Mouse (Mus musculus): ENCODE results near the gene Zbtb20.
A peak's percentile ranks its signal among the peaks of the same experiment; 100 is the strongest.

The Zbtb20 gene

DNA sequence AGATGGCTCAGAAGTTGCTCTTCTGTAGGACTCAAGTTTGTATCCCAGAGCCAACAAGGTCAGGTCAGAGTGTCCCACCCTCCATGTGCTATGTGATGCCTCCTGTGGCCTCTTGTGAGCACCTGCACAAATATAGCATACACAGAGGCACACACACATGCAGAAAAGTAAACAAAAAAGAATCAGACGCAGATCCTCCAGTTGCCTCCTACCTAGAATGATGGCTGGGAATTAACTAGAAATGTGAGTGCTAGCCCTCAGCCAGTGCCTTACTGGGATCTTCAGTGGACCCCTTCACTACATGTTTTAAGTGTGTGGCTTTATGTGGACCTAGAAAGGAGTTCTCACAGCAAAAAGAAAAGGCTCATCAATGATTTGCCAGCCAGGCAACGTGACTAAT is 621.4 kb downstream of the Zbtb20 start:
- DNase-seq, result no peak

DNA sequence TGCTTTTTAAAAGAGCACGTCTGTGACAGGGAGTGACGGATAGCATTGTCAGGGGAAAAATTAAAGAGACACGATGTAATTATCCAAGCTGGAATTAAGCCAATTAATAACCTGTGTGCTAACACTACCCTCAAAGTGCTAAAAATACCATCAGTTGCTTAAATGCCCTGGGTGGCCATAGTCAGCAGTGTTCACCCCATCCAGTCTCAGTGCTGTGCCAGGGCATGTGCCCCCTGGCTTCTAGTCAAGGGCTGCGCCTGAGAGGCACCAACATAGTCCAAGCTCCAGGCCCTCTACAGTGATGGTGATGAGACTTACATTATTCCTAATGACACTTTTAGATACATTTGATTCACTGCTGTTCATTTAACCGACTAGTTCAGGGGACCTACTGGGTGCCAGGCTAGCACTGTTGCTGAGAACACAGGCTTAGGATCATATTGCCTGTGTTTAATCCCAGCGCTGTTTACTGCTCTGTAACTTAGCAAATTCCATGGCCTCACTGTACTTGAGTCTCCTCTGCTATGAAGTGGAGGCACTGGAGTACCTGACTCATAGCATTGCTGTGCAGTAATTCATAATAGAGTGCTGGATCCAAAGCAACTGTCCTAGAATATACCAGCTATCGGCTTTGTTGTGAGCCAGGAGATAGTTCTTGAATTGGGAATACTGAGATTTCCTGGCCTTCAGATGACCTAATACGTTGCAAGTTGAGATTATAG is 624.6 kb downstream of the Zbtb20 start:
- no peak for DNase-seq

DNA sequence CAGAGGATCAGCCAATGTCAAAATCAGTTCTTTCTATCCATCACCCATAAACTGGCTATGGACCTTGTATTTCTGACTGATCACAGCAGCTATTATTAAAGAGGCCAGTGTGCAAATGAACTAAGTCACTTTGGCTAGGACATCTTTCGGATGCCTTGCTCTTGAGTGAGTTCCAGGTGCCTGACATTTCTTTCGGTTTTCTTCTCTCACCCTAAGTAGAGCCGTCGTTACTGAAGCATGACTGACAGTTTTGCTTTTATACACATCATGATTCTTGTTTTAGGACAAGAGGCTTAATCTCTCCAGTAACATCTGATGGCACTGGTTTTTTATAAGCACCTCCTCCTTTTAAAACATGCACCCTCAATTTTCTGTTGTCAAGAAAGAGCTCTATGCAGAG is 625.6 kb downstream of the Zbtb20 start:
- no peak for DNase-seq

DNA sequence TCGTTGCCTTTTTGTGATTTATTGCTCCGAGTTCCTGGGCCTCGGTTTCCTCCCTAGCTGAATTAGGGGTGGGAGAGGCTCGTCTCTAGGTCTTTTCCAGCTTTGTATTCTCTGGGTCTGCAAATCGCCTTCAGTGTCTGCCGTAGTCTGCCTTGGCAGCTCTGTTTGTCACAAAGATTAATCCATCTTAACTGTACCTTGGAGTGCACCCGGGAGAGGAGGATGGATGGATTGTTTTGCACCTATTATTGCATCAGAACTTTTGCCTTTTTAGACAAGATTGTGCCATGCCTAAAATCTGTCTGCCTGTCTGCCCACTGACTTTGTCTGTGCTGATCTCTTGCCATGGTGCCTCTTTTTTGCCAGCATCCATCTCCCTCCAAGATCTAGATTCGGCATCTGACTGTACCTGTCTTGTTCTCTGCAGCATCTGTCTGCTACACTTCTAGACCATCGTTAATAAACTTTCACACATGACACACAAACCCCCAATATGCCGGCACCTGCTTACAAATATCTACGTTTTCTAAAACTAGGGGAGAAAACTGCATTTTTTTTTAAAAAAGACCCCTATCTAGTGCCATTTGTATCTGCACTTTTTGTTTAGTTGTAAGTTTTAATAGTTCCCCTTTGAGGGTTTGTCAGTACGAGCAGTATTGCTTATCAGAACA is 626.8 kb downstream of the Zbtb20 start:
- no peak for DNase-seq

DNA sequence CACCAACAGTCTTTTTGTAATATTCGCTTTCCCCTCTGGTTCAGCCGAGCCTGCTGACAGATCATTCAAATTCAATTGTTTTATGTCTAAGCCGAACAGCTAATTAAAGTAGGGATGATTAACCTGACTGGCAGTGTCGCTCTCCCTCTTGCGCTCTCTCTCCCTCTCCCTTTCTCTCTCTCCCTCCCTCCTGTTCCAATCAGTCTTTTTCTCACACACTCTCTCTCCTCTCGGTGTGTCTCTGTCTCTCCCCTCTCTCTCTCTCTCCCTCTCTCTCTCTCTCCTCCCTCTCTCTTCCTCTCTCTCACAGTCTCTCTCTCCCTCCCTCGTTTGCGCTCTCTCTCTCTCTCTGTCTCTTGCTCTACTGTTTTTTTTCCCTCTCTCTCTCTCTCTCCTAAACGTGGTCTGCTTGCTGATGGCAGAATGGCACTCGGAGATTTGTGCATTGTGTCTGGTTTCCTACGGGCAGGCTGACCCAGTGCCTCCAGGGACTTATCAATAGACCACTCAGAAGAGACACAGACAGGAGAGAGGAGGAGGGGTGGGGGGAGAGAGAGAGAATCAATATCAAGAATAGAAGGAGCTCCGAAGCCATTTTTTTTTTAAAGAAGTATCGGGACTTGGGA is 627.4 kb downstream of the Zbtb20 start:
- no peak for DNase-seq

DNA sequence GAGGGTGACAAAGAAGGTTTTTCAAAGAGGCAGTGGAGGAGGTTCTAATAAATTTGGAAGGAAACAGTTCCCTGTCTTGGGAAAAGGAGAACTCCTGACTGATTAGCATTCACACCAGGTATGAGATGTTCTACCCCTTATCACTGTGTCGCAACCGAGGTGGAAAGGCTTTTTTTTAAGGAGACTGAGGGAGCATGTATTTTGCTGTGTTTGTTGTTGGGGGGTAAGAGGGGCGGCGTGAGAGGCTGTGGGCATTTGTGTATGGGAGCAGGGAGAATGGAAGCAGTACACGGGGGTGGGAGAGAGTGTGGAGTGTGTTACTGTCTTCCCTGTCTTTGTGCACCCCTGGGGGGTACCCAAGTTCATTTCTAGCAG is 627.9 kb downstream of the Zbtb20 start:
- DNase-seq, result no peak

DNA sequence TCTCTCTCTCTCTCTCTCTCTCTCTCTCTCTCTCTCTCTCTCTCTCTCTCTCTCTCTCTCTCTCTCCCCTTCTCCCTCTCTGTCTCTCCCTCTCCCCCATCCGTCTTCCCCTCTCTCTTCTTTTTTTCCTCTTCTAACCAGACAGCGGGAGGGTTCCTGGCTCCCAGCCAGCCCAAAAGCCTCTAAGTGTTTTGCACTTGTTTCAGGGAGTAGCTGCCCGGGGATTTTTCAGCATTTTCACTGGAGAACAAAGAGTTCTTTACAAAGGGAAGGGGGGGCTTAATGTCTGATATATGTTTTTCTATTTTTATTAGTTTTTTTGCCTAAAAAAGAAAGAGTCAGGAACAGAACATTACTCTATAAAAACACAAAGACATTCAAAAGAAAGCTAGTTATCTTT is 628.5 kb downstream of the Zbtb20 start:
- peak; percentile 32 to 50 for DNase-seq

DNA sequence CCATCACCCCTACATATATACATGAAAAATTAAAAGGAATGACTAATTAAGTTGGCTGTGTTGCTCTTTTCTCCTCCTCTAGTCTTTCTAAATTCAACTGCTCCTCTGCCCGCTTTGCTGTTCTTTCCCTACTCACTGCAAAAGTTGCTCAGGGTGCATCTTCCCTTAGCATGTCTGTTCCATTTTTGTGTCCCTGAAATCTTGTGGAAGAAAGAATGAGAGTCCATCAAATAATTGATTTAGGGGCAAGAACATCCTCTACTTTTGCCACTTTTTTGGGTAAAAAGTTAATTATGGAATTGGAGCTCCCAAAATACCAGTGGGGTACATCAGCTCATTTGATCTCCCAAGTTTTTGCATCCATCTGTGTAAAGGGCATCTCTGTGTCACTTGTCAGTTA is 628.9 kb downstream of the Zbtb20 start:
- no peak for DNase-seq

DNA sequence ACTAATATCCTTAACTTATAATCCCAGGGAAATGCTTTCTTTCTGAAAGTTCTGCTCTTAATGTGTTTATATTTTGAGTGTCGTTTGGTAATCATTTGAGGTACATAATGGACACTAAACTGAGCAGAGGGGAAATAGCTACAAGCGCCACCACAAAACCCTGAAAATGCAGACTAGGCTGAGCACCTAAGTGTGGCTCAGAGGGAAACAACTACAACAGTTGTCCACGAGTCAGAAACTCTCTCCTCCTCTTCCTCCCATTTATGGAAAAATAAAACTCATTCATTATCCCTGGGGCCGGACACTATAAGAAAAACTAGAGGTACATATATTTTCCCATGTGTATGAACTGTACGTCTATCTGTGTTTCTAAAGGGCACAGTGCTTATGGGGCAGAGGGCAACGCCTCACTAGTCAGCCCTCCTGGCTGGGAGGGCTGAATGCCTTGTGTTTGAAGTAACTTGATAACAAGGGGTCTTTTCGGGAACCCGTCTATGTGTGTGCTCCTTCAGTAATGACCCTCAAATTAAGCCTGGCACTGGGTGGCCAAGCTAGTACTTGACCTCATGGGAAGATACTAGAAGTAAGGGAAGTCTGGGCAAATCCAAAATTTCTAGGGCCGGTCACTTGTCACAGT is 629.8 kb downstream of the Zbtb20 start:
- DNase-seq, result no peak

DNA sequence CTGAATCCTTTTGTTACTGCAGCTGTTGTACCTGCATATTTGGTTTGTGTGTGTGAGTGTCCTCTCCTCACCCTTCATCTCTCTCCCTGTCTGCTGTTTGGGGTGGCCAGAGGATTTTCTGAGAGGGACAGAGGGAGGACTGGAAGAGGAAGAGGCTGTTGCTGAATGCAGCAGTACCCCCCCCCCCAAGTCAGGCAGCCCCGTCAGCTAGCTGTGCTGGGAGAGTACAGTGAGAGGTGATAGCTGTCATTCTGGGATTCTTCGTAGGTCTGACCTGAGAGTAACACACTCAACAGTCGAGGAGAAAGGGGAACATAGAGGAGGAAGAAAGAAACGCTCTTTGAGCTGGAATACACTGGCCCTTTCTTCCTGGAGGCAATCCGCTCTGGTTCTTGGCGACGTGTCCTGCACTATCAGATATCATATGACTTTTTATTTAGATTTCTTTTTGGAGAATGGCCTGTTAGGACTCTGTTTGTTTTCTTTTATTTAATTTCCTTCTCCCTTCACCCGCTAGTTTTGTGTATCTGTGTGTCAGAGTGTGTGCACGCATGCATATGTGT is 630.6 kb downstream of the Zbtb20 start:
- DNase-seq, result no peak

DNA sequence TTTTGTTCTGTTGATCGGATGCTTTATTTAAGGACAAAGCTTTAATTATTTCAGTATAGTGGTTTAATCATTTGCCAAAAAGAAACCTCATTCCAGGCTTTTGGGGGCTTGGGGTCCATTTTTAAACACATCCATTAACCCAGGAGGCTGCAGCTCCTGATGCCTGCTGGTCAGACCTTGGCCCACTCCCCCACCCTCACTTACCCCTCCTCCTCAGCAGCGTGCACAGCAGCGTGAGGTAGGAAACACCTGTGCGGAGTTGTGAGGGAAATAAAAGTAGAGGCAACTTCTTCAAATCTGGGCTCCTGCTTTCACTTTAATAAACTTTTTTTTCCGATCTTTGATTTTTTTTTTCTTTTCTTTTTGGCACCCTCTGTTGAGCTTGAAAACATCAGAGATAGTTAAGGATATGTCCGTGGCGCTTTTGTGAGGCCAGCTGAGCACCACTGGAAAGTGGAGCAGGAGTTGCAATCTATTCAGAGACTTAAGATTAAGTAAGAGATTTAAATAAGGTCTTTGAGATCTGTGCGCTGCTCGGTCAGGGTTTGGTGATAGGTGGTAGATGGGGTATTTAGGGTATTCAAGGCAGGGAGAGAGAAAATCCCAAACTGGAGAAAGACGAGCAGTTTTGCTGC is 631.2 kb downstream of the Zbtb20 start:
- no peak for DNase-seq

DNA sequence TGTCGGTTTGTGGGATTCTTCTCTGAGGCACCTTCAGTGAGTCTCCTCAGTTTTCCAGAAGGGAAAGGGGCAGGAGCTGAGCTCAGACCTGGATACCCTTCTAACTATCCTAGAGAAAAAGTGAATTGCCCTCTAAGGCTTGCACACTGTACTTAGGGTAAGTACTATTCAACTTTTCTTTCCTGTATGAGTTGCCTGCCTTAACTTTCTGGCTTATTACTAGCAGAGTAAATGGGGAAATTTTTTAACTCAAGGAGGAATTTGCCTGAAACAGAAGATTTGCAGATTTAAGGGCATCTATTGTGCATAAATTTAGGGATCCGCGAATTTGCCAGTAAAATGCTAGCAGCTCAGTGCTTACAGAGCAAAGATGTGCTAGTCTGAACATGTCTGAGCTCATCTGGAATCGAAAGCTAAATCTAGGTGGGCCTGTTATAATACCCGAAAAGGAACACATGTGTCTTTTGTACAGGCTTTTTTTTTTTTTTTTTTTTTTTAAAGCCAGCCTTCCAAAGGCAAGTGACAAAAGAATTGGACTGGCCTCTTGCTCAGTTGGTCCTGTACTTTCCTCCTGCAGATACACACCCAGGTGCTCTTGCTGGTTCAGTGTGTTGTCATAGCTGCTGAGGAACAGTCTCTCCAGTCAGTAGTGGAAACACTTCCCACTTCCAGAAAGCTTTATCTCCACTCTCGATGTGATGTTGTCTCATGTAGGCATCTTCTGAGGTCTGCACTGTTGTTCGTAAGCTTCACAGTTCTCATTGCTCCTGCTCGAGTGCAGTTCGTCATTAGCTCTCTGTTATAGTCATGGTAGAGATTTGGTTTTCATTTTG is 632.7 kb downstream of the Zbtb20 start:
- no peak for DNase-seq

DNA sequence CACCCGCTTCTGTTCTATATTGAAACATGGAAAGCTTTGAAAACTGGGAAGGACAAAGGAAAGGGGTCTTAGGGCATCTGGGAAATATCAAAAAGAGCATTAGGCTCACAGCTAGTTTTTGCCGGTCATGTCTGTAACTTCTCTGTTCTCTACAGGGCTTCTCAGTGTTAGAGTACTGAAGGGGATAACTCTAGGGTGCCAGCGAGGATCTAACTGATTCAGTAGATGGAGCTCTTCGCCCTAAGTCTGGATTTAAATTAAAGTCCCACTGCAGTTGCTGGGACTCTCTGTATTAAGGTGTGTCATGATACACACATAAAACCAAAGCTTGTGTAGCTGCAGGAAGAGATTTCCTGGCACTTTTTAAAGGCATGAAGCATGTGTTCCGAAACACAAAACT is 634.8 kb downstream of the Zbtb20 start:
- no peak for DNase-seq

DNA sequence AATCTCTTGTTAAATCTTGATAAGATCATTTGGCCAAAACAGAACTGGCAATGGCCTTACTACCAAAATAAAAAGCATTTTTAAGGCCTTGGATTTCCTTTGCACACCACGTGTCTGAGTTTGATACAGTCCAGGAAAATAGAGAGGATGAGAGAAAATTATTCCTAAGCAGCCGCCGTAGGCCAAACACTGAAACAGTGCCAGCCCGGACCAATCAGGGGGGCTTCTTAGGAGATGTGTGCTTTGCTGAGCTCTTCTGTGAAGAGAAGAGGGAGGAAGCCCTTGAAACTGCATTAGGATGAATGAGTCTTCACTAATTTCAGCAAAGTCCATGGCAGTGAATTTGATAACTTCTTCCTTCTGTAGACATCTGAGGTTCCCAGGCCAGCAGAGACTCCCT is 635.9 kb downstream of the Zbtb20 start:
- no peak for DNase-seq

DNA sequence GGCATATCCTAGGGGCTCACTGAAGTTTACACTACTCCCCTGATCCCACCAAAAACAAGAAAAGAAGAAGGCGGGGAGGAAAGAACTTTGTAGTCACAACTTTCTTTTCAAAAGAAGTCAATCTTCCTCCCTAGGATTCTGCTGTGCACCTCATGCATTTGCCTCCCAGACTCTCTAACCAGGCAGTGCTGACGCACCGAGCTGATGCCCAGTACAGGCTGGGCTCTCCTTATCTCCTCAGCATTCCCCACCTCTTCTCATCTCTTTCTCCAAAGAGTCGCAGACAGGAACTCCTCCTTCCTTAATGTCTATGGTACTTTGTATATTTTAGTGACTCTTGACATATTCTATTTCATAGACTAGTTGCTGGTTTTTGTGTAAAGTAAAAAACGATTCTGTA is 638.3 kb downstream of the Zbtb20 start:
- DNase-seq, result no peak

DNA sequence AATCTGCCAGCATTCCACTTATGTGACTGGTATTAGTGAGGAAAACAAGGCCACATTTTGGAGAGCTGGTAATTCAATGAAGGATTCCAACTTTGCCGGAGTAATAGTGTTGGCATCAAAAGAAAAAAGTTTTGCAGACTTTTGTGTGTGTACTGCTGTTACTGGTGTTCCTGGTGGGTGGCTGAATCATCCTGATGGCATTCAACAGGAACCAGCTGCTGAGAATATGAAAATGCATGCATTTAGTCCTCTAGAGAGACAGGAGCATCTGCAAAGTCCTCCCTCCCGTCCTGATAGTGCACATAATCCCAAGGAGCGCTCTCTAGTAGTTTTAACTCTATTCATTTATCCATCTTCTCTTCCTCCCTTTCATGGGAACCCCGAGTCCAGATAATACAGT is 639.9 kb downstream of the Zbtb20 start:
- DNase-seq, result no peak

DNA sequence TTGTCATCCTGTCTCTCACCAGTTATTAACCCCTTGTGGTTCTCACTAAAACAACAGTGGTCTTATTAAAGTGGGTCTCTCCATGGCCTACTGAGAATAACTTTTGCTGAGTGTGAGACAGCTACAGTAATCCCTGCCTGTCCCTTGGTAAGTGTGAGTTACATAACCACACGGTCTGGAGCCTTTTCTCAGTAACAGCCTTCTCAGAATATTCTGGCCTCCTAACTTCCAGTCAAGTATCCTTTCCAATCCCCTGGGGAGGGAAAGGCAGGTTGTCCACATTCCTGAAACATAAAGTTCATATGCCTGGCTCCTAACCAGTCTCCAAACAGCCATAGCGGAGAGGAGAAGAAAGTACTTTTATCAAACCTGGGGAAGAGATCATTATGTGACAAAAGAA is 644.6 kb downstream of the Zbtb20 start:
- peak; percentile 20 to 35 for DNase-seq

DNA sequence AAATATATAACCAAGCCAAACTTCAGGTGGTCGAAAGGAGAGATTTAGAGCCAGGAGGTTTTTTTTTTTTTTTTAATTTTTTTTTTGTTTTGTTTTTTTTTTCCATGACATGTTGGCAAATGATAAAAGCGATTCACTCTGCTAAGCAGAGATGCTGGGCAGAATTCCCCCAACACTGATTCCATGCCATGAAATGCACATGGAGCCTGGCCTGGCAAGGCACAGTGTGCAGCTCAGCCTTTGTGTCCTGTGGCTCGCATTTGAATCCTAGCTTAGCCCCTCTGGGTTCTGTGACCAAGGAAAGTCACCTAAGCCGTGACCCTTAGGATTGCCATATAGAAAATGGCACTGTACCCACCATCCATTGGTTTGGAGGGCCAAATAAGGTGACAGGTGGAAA is 646.8 kb downstream of the Zbtb20 start:
- no peak for DNase-seq

DNA sequence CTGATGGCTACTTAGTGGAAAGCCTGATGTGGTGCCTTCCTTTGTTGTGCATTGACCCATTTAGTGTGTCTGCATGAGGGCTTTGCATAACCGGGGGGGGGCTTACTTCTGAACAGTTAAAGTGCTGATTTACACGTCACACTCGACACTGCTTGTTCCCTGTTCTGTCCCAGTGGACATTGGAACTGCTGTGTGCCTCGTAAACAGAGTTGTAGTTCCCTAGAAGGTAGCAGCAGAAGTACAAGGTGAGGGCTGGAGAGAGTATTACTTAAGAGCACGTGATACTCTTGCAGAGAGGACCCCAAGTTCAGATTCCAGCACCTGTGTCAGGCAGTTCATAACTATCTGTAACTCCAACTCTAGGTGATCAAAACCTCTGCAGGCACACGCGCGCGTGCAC is 648.5 kb downstream of the Zbtb20 start:
- DNase-seq, result no peak

DNA sequence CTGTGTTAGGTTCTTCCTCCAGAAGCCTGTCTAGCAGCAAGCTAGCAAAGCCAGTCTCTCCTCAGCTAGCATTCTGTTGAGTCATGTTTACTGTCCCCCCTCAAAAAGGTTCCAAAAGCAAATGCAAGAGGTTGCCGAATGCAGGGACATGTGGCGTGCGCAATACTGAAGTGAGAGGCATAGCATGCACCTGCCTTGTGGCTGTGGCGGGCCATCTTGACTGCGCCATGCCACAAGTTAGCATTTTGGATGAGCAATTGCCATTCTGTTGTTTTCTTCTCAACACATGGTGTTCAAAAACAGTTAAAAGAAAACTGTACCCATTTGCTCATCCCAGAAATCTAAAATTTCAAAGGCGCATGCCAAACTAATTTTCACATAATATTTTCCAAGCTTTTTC is 649.9 kb downstream of the Zbtb20 start:
- DNase-seq, result no peak

DNA sequence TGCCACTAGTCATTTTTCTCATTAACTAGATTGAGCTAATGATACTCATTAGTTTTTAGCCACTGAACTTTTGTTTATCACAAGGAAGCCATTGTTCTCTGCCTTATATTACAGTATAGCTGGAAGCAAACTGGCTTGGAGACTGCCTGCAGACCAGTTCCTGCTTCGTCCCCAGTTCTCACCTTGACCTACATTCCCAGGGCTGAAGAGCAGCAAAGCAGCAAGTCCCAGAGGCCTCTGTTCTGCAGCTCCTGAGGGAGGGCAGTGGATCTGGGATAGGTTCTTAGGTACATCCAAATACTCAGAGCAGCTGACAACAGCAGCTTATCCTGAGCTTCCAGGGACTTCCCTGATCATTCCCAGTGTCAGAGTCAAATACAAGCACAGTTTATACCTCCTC is 652.6 kb downstream of the Zbtb20 start:
- no peak for DNase-seq

DNA sequence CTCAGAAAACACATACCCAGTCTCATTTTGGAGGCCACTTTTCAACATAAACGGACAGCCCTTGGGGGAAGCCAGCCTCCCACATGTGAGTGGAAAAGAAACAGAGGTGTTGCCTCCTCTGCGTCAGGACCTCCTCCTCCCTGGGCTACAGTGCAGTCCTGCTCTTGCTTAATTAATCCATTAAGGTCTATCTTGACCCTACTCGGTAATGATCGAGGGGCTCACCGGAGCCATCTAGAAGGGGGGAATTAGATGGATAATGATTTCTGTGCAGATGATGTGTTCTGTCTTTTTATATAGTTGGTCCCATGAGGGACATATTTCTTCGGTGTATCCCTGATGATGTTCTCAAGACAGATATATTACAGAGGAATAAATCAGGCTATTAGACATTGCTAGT is 655.6 kb downstream of the Zbtb20 start:
- no peak for DNase-seq

Measured in kidney, adult 8-10 months (tissue).